Mouse (Mus musculus) neural tube, embryonic 15.5 days (tissue): ENCODE data around the gene E2f7. TPM values are rescaled to one million over a fixed set of nuclear protein-coding genes. Genes with fewer than 3 reads are reported as not detected.
"Not testable (repeated sequence)": the region's sequence is repeated elsewhere in the genome, so short reads cannot be mapped to it uniquely, and the experiment has no call there.

Experiments used
- ATAC-seq: fragments of 200-750 bp; cut with Nextera tagmentation; 2 replicates; pipeline ENCODE4 v1.8.0; 2017; ENCODE audit warnings: mild to moderate bottlenecking, moderate TSS enrichment, moderate library complexity; ENCODE audit not compliant: low FRiP score
- H3K27ac ChIP-seq: fragments of 300-500 bp; sonication (generic); replicated peaks from 2 replicates; pipeline ENCODE4 v1.5.1; 2015; ENCODE audit warnings: mild to moderate bottlenecking, inconsistent platforms
- H3K27me3 ChIP-seq: fragments of 300-500 bp; sonication (generic); replicated peaks from 2 replicates; pipeline ENCODE4 v1.6.1; 2015; ENCODE audit warnings: inconsistent platforms
- H3K36me3 ChIP-seq: fragments of 300-500 bp; sonication (generic); 2 replicates; pipeline ENCODE4 v1.6.1; 2015; ENCODE audit warnings: inconsistent platforms
- H3K4me1 ChIP-seq: fragments of 300-500 bp; sonication (generic); 2 replicates; pipeline ENCODE4 v1.6.1; 2015; ENCODE audit warnings: inconsistent platforms
- H3K4me2 ChIP-seq: fragments of 300-500 bp; sonication (generic); 2 replicates; pipeline ENCODE4 v1.6.1; 2015; ENCODE audit warnings: inconsistent platforms, mild to moderate bottlenecking, moderate library complexity
- H3K4me3 ChIP-seq: fragments of 300-500 bp; sonication (generic); replicated peaks from 2 replicates; pipeline ENCODE4 v1.5.1; 2015; ENCODE audit warnings: mild to moderate bottlenecking, inconsistent platforms
- H3K9ac ChIP-seq: fragments of 300-500 bp; sonication (generic); replicated peaks from 2 replicates; pipeline ENCODE4 v1.6.1; 2015; ENCODE audit warnings: mild to moderate bottlenecking, inconsistent platforms
- H3K9me3 ChIP-seq: fragments of 300-500 bp; sonication (generic); replicated peaks from 2 replicates; pipeline ENCODE4 v1.6.1; 2016; ENCODE audit warnings: inconsistent platforms
- WGBS: fragments of 180-500 bp; shearing (Covaris S2); methylation state at CpG from one replicate; pipeline ENCODE4 v1.1.7; 2015; ENCODE audit warnings: mixed read lengths; 5-methylcytosine and 5-hydroxymethylcytosine counted together
- polyA plus RNA-seq: library from polyadenylated mRNA; unstranded; fragments of >200 nt; fragmentation: Nextera tagmentation; extraction: Ambion mirVana; gene quantifications from 2 replicates; pipeline ENCODE4 v1.2.1, GENCODE M21; 2015

E2f7 gene
- polyA plus RNA-seq, 1 experiment from 2014 or later = 5.6 TPM

DNA sequence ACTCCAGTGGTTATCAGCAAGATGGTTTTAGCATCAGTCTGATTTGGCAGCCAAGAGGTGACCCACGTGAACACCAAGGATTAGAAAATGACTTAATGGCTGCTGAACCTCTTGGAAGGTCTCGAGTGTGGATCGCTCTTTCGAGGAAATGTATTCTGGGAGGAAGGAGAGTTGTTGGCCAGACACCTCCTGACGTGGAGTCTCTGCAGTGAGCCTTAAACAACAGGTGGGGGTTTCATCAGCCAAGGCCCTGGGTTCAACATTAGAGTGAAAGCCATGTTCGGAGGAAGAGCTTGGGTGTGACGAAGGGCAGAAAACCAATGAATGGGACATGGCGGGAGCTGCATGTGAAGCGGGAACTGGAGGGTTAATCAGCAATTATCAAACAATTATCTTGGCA is 3.8 kb downstream of the E2f7 start:
- H3K9me3 ChIP-seq = no peaks in the 10 kb centered on the region
- WGBS = 96% methylated on average over 9 of the region's 9 CpGs
- H3K27ac ChIP-seq = no peak overlapping the region
- H3K9ac ChIP-seq = no peak overlapping the region
- no peak for ATAC-seq
- peaks cover 5% of the 10 kb centered on the region; the same call in 1 of the 2 replicates for H3K36me3 ChIP-seq
- no peak overlapping the region for H3K4me2 ChIP-seq
- peaks cover 19% of the 10 kb centered on the region for H3K4me1 ChIP-seq
- H3K27me3 ChIP-seq = no peaks in the 10 kb centered on the region
- no peak overlapping the region for H3K4me3 ChIP-seq

DNA sequence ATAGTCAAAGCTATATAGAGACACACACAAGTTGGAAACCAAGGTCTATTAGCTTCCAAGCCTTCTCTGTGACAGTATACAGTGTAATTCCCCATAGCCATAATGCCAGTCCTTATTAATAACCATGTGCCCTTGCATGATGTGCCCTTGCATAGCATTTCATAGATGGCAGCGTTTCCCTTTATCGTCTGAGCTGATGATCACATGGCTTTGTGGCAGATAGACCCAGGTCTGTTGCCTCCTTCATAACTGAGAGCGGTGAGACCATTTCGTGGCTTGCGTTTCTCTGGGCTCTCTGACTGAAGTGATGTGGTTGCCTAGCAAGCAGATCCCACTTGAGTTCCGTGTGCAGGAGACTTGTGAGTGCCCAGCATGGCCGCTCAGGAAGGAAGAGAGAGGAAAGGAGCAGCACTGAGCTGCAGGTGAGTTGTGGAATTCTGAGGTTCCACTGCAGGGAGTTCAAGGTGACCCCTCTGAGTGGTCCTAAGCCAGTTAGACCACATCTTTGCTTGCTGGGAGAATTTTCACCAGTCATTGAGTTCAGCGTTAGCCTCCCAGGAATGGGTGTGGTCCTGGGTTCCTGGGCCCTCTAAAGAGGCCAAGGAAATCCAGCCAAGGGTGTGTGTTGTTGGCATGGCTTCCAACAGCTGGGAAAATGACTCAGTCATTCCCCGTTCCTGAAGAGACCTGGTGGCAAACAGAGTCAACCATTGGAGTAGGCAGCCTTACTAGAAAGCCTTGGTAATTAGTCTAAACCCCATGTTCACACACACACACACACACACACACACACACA is 4.5 kb downstream of the E2f7 start:
- Histone ChIP-seq H3K27ac (no peak overlapping the region), H3K27me3 (no peaks in the 10 kb centered on the region), H3K9me3 (no peaks in the 10 kb centered on the region), H3K4me3 (no peak overlapping the region), H3K4me1 (peaks cover 16% of the 10 kb centered on the region), H3K36me3 (peaks cover 7% of the 10 kb centered on the region; the same call in 1 of the 2 replicates), H3K4me2 (no peak overlapping the region), H3K9ac (no peak overlapping the region)
- 96% methylated on average over 9 of the region's 9 CpGs for WGBS
- ATAC-seq = no peak

DNA sequence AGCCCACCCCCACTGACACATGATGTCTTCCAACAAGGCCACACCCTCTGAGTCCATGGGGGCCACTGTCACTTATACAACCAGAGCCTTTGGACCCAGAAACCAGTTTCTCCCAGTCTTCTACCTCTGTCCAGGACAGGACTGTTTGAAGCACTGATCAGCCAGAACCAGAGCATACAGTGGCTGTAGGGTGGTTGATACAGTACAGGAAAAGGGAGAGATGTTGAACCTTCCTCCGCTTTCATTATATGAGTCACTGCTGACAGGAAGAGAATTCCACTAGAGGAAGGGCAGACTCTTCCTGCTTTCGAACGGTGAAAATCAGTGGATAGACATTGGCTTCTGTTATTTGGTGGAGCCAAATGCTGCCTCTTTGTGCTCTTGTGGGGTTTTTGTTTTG is 7.6 kb downstream of the E2f7 start:
- no peak overlapping the region for H3K27ac ChIP-seq
- no peak overlapping the region for H3K9ac ChIP-seq
- WGBS = 89% methylated on average over 3 of the region's 3 CpGs
- peaks cover 14% of the 10 kb centered on the region for H3K36me3 ChIP-seq
- H3K4me3 ChIP-seq = no peak overlapping the region
- no peak overlapping the region for H3K4me2 ChIP-seq
- no peak for ATAC-seq
- no peaks in the 10 kb centered on the region for H3K27me3 ChIP-seq
- no peaks in the 10 kb centered on the region for H3K4me1 ChIP-seq
- no peaks in the 10 kb centered on the region for H3K9me3 ChIP-seq

DNA sequence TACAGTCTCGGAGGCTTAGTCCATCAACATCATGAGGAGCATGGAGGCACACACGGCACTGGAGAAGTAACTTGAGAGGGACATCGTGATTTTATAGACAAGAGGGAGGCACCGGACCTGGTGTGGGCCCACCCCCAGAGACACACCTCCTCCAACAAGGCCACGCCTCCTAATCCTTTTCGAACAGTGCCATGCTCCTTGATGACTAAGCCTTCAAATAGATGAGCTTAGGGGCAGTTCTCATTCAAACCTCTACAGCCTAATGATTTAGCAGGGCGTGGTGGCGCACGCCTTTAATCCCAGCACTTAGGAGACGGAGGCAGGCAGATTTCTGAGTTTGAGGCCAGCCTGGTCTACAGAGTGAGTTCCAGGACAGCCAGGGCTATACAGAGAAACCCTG is 10.3 kb downstream of the E2f7 start:
- Histone ChIP-seq H3K36me3 (peaks cover 14% of the 10 kb centered on the region), H3K27ac (no peak overlapping the region), H3K4me3 (no peak overlapping the region), H3K9ac (no peak overlapping the region), H3K4me1 (no peaks in the 10 kb centered on the region), H3K9me3 (no peaks in the 10 kb centered on the region), H3K27me3 (no peaks in the 10 kb centered on the region), H3K4me2 (no peak overlapping the region)
- ATAC-seq = no peak
- 96% methylated on average over 10 of the region's 10 CpGs for WGBS

DNA sequence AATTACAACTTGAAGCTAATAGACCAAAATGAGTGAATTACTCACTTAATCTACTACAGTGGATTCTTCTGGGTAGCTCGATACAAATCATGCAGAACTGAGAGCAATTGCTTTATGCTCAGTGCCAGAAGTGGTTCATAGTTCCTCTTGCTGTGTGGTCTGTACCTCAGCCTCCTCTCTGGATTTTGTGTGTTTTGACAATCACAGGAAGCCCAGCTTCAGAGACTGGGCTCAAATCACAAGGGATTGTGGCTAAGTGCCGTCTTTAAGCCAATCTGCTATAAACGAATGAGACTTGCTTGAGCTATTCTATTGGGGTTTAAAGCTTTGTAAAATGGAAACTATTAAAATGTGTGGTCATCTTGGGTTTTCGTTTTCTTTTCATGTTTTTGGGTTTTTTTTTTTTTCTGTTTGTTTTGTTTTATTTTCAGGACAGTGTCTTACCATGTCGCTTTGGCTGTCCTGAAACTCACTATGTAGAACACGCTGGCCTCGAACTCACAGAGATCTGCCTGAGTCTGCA is 11.1 kb downstream of the E2f7 start:
- no peaks in the 10 kb centered on the region for H3K4me1 ChIP-seq
- H3K27ac ChIP-seq = no peak overlapping the region
- H3K9ac ChIP-seq = no peak overlapping the region
- ATAC-seq = no peak
- H3K4me2 ChIP-seq = no peak overlapping the region
- H3K9me3 ChIP-seq = no peaks in the 10 kb centered on the region
- H3K27me3 ChIP-seq = no peaks in the 10 kb centered on the region
- no peak overlapping the region for H3K4me3 ChIP-seq
- H3K36me3 ChIP-seq = peaks cover 14% of the 10 kb centered on the region
- 91% methylated on average over 7 of the region's 7 CpGs for WGBS

DNA sequence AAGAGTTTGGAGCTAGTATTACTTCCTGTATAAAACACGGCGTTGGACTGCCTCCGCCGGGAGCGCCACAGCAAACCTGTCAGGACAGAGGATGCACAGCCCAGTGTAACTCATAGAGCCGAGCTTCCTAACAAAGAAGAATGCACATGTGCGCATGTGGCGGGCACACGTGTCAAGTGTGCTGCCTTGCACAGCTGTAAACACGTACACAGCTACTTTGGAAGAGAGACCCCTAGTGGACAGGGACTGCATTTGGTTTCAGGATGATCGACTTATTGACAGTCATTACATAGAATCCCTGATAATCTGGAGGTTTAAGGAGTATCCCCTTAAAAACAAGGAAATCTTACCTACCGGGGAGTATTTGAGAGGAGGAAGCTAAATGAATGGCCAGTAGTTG is 15.3 kb downstream of the E2f7 start:
- H3K4me3 ChIP-seq, H3K4me1 ChIP-seq, H3K27ac ChIP-seq, H3K4me2 ChIP-seq, H3K9me3 ChIP-seq, H3K9ac ChIP-seq, H3K27me3 ChIP-seq: not testable (repeated sequence)
- 44% methylated on average over 7 of the region's 12 CpGs for WGBS
- ATAC-seq = peak; percentile 80
- H3K36me3 ChIP-seq = peaks cover 18% of the 10 kb centered on the region

DNA sequence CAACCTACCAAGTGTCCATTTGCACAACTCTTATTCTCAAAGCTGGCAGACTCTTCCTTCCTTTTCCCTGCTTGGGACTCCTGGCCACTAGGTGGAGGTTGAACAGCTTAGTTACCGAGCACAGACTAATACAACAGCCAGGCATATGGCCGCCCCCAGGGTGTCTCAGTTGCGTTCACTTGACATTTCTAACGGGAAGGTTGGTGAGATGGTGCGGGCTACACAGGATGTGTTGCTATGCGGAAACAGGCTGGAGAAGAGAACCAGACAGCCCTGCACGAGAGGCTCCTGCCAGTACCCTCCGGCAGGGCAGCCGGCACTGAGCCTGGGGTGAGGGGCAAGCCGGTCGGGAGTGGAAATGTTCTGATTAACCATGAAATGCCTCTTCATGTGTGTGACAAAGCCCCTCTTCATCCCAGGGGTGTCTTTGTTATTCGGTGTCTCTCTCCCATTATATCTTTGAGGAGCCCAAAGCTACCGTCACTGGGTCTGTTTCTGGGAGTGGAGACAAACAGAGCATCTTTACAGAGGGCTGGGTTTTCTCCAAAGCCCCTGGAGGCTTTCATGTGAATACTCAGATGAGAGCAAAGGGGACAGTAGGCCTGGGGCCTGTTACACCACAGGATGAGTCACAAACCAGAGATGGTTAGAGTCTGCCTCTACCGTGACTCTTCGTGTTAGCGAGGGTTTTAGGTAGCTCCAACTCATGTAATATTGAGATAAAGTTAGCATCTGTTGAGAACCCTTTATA is 17.1 kb downstream of the E2f7 start:
- Histone ChIP-seq H3K9me3 (no peaks in the 10 kb centered on the region), H3K9ac (no peak overlapping the region), H3K27ac (no peak overlapping the region), H3K27me3 (no peaks in the 10 kb centered on the region), H3K36me3 (peaks cover 17% of the 10 kb centered on the region), H3K4me3 (no peak overlapping the region), H3K4me2 (peak overlapping the region; percentile 41), H3K4me1 (peaks cover 4% of the 10 kb centered on the region; the same call in 1 of the 2 replicates)
- 50% methylated on average over 16 of the region's 16 CpGs for WGBS
- 0 out of 2 replicates have a peak, but pooled peaks have one; percentile 30 for ATAC-seq

DNA sequence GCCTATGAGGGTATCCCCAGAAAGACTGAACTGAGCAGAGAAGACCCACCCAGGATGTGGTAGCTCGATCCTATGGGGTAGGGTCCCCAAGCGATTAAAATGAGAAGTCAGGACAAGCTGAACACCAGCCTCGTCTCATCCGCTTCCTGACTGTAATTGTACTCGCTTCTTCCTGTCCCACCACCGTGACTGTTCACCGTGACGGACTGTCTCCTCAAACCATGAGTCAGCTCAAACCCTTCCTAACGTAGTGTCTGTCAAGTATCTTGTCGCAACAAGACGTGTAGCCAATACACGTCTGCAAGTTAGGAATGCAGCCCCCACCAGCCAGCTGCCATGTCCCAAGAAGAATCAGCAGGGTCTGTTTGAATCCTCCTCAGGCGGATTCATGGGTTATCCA is 18.2 kb downstream of the E2f7 start:
- H3K9ac ChIP-seq = no peak overlapping the region
- ATAC-seq = no peak
- H3K4me3 ChIP-seq = no peak overlapping the region
- no peaks in the 10 kb centered on the region for H3K9me3 ChIP-seq
- peaks cover 9% of the 10 kb centered on the region for H3K4me1 ChIP-seq
- H3K4me2 ChIP-seq = no peak overlapping the region
- 95% methylated on average over 13 of the region's 13 CpGs for whole genome bisulfite sequencing
- peaks cover 17% of the 10 kb centered on the region for H3K36me3 ChIP-seq
- H3K27ac ChIP-seq = no peak overlapping the region
- H3K27me3 ChIP-seq = no peaks in the 10 kb centered on the region

DNA sequence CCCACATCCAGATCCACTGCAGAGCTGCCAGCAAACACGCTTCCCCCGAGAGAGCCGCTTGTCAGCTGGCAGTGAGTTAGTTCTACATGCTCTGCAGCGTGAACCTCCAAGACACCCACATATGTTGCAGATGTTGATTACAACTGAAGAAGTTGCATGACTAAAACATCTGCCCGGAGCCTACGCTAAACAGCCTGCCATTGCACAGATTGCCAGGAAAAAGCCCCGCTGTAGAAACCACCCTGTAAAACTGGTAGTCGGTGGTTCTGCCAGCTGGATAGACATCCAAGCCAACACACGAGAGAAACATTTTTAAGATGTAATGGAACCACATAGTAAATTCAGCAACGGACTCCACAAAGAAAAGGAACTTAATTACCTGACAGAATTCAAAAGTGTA is 24.3 kb downstream of the E2f7 start:
- Histone ChIP-seq H3K27ac (no peak overlapping the region), H3K4me3 (no peak overlapping the region), H3K4me2 (no peak overlapping the region), H3K27me3 (no peaks in the 10 kb centered on the region), H3K4me1 (peaks cover 12% of the 10 kb centered on the region), H3K9ac (no peak overlapping the region), H3K9me3 (no peaks in the 10 kb centered on the region), H3K36me3 (peaks cover 6% of the 10 kb centered on the region; the same call in 1 of the 2 replicates)
- no peak for ATAC-seq
- WGBS = 70% methylated on average over 10 of the region's 10 CpGs

DNA sequence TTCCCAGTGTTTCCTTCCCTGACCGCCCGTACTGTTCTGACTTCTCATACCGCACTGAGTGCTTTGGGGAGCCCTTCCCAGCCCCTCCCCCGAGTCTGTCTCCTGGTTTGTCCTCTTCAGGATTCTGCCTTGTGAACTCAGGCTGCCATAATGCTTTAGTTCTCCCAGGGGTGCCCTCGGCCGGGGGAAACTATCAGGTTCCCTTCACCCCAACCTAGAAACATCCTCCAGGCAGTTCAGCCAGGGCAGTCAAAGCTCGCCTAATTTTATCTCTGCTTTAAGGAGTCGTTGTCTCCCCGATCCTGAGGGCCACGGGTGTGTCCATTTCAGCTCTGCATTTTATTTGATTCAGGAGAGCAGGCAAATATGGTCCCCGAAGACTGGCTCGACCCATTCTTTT is 28.0 kb downstream of the E2f7 start:
- H3K4me3 ChIP-seq = no peak overlapping the region
- peaks cover 9% of the 10 kb centered on the region for H3K4me1 ChIP-seq
- ATAC-seq = no peak
- H3K36me3 ChIP-seq = peaks cover 16% of the 10 kb centered on the region; the same call in 1 of the 2 replicates
- H3K4me2 ChIP-seq = no peak overlapping the region
- H3K27ac ChIP-seq = no peak overlapping the region
- no peak overlapping the region for H3K9ac ChIP-seq
- H3K9me3 ChIP-seq = no peaks in the 10 kb centered on the region
- 69% methylated on average over 12 of the region's 12 CpGs for WGBS
- no peaks in the 10 kb centered on the region for H3K27me3 ChIP-seq

DNA sequence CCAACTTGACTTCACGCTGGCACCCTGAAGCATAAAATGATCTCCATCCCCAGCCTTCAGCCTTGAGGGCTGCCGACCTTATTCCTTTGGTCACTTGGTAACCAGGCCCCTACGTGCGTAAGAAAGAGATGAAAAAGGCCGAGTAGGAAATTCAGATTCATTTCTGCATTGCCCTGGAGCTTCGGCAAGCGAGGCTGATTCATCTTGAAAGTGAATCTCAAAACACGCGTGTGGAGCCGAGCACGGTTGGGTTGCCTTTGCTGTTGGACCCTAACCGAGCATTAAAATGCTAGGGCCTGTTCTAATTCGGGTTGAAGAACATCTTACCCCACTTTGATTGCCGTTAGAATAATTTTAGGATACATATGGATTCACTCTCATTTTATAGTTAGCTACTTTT is 28.6 kb downstream of the E2f7 start:
- Histone ChIP-seq H3K4me3 (no peak overlapping the region), H3K36me3 (peaks cover 16% of the 10 kb centered on the region; the same call in 1 of the 2 replicates), H3K4me2 (no peak overlapping the region), H3K9ac (no peak overlapping the region), H3K9me3 (no peaks in the 10 kb centered on the region), H3K27ac (no peak overlapping the region), H3K4me1 (peaks cover 5% of the 10 kb centered on the region), H3K27me3 (no peaks in the 10 kb centered on the region)
- WGBS = 94% methylated on average over 14 of the region's 14 CpGs
- no peak for ATAC-seq

DNA sequence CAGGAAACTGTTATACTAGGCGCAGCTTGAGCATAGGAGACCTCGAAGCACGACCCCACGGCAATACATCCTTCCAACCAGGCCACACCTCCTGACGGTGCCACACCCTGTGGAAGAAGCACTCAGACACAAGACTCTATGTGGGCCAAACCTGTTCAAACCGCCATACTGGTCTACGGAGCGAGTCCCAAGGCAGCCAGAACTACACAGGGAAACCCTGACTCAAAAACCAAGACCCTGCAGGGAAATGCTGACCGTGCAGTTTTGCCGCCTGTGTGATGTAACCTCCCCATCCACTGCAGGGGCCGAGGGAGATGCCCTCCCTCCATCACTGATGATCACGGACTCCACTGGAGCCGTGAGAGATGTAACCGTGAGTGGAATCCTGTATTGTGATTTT is 36.5 kb downstream of the E2f7 start:
- Histone ChIP-seq H3K4me2 (no peak overlapping the region), H3K4me3 (no peak overlapping the region), H3K27ac (no peak overlapping the region), H3K27me3 (no peaks in the 10 kb centered on the region), H3K4me1 (no peaks in the 10 kb centered on the region), H3K9ac (no peak overlapping the region), H3K9me3 (no peaks in the 10 kb centered on the region), H3K36me3 (peaks cover 38% of the 10 kb centered on the region)
- 93% methylated on average over 14 of the region's 14 CpGs for WGBS
- ATAC-seq = no peak
